Mouse (Mus musculus) testis, adult 2 months (tissue): Measurements from ENCODE around the gene Plcg2.

Source experiments
- CTCF ChIP-seq: fragments of 200-500 bp; IDR thresholded peaks from 2 replicates; pipeline ENCODE4 v1.5.1; 2012; ENCODE audit warnings: low read depth, mild to moderate bottlenecking, inconsistent platforms, low read length, moderate library complexity; ENCODE audit not compliant: control insufficient read depth, insufficient read depth, insufficient replicate concordance
- POLR2A ChIP-seq: fragments of 200-500 bp; IDR thresholded peaks from 2 replicates; pipeline ENCODE4 v1.6.1; 2012; ENCODE audit warnings: low read depth, mild to moderate bottlenecking, inconsistent platforms, low read length, moderate library complexity; ENCODE audit not compliant: control insufficient read depth

DNA sequence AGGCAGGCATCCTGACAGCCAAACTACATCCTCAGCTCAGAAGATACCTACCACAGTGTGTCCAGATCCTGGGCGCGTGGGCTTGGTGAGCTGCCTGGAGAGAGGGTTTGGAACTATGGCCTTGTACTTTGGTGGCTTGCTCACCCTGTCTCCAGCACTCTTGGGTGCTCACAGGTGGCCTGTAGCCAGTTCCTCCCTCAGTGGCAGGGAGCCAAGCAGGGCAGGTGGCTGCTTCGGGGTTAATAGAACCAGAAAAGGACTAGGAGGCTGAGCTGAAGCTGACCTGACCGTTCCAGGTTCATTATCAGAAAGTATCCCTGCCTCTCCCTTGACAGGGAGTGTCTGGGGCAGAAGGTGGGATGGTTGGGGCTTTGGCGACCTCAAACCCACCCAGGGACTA, 48.3 kb downstream of the Plcg2 start:
- TF ChIP-seq CTCF (no peak), POLR2A (no peak)
